Mouse (Mus musculus): Measurements from ENCODE around the gene Bnipl. TPM values are rescaled to one million over a fixed set of nuclear protein-coding genes. Genes with fewer than 3 reads are reported as not detected.

Bnipl gene
- polyA plus RNA-seq, 1 experiment from 2014 or later, result 0.79 TPM

DNA sequence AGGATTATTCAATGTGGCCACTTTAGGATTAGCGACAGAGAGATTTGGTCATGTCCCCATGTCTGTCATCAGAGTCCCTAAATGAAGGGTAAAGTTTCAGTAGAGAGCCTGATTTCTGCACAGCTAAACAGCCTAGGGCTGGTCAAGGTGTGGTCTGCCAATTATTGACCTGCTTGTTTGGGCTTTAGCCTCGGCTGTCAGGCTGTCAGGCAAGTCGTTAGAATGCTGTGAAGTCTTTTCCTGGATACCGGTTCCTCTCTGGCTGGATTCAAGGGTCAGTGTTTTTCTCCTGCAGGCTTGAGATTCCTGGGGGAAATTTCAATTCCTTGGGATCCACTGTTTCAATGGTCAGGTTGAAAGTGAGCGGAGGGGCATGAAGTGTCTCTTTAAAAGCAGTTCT lies 35.0 kb upstream of the Bnipl start:
- DNase-seq (ENCODE audit: low spot score), result no peak
- Histone ChIP-seq H3K9me3 (replicated peaks) (no peaks in the 10 kb centered on the region), H3K36me3 (peaks cover 27% of the 10 kb centered on the region), H3K4me3 (no peak overlapping the region), H3K27me3 (ENCODE audit: low read depth, poor library complexity, severe bottlenecking) (no peaks in the 10 kb centered on the region), H3K4me1 (peaks cover 22% of the 10 kb centered on the region), H3K27ac (no peak overlapping the region)
- WGBS, result 67% methylated on average over 5 of the region's 5 CpGs

DNA sequence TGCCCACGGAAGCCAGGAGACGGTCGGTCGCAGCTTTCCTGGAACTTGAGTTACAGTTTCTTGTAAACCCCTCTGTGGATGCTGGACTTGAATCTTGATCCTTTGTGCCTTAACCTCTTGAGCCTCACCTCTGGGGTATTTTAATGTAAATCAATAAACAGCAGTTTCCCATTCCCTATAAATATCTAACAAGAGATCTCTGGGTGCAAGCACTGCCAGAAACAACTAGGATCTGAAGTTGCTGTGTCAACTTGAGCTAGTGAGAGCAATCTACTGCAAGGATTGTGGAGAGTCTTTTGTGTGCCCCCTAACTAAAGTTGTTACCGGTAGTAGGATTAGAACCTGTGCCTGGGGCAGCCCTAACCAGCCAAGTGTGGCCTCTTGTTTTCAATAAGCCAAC lies 34.4 kb upstream of the Bnipl start:
- Histone ChIP-seq H3K4me1 (peaks cover 26% of the 10 kb centered on the region), H3K27me3 (ENCODE audit: low read depth, poor library complexity, severe bottlenecking) (no peaks in the 10 kb centered on the region), H3K36me3 (peaks cover 21% of the 10 kb centered on the region), H3K9me3 (replicated peaks) (no peaks in the 10 kb centered on the region), H3K4me3 (no peak overlapping the region), H3K27ac (no peak overlapping the region)
- 96% methylated on average over 5 of the region's 5 CpGs for WGBS
- DNase-seq (ENCODE audit: low spot score), result no peak

DNA sequence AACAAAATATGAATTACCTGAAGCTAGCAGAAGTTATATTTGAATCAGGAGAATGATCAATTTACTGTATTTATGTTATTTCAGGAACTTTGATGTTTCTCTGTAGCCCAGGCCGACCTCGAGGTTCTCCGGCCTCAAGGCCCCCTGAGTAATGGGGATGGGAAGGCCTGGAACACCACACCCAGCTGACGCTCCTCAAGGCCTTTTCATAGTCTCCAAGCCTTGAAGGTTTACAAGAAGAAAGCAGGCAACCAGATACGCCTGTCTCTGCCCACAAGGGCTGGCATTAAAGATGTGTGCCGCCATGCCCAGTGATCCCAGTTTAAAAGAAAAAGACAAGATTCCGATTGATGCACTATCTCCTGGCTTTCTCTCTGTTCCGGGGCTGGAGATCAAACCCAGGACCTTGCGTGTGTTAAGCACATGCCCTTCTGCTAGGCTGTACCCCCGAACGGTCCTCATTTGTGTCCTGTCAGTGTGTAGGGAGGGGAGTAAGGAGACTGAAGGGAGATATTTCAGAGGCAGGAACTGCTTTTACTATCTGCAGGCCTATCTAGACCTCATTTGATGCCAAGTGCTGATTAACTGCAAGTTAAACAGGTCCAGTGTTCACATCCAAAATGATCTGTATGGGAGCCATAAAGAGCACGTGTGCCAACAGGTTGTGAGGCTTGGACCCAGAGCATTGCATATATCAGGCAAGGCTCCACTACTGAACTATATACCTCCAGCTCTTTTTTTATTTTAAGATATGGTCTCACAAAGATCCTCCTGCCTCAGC lies 33.7 kb upstream of the Bnipl start:
- peak overlapping the region; percentile 80 for H3K4me3 ChIP-seq
- H3K27me3 ChIP-seq (ENCODE audit: low read depth, poor library complexity, severe bottlenecking), result no peaks in the 10 kb centered on the region
- peaks cover 26% of the 10 kb centered on the region for H3K4me1 ChIP-seq
- H3K36me3 ChIP-seq, result peaks cover 14% of the 10 kb centered on the region
- no peaks in the 10 kb centered on the region for H3K9me3 ChIP-seq (replicated peaks)
- H3K27ac ChIP-seq, result no peak overlapping the region
- 90% methylated on average over 12 of the region's 12 CpGs for WGBS
- DNase-seq (ENCODE audit: low spot score), result no peak

DNA sequence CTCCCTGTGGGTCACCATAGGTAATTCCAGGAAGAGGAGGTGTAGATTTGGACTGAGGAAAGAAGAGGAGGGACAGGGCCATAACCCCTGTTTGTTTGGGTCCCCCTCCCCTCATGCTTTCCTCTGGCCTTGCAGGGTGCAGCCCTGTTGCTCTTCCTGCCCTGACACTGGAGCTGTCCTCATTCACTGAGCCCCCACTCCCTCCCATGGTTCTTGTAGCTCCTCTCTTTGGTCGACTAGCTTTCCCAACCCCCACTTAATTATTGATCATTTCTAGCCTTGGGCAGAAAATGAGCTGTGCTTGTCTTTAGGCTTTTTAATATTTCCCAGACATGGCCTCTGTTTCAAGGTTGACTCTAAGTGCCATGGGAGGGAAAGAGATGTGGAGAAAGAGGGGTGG lies 33.1 kb upstream of the Bnipl start:
- Histone ChIP-seq H3K36me3 (peaks cover 15% of the 10 kb centered on the region), H3K9me3 (replicated peaks) (no peaks in the 10 kb centered on the region), H3K27me3 (ENCODE audit: low read depth, poor library complexity, severe bottlenecking) (no peaks in the 10 kb centered on the region), H3K4me1 (peaks cover 26% of the 10 kb centered on the region), H3K4me3 (peak overlapping the region; percentile 80), H3K27ac (peak overlapping the region; percentile 95; the same call in 1 of the 2 replicates)
- no peak for DNase-seq (ENCODE audit: low spot score)
- WGBS, result 36% methylated on average over 1 of the region's 1 CpGs

DNA sequence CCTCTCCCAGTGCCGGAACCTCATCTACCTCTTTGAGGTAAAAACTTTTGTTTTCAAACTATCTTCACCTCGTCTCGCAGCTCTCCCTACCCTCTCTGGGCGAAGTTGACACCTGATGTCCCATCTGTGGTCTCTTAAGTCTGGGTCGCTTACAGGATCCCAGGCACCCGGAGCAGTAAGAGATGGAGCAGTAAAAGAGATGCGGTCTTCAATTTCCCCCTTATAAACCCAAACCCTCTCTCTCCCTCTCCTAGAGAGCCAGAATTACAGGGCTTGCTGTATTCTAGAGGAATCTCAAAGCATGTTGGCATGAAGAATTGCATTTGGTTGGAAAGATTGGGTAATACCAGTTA lies 32.6 kb upstream of the Bnipl start:
- WGBS, result under 1% methylated on average over 7 of the region's 7 CpGs
- no peaks in the 10 kb centered on the region for H3K9me3 ChIP-seq (replicated peaks)
- no peak for DNase-seq (ENCODE audit: low spot score)
- H3K4me3 ChIP-seq, result peak overlapping the region; percentile 80
- H3K36me3 ChIP-seq, result peaks cover 14% of the 10 kb centered on the region
- peak overlapping the region; percentile 95 for H3K27ac ChIP-seq
- peaks cover 26% of the 10 kb centered on the region for H3K4me1 ChIP-seq
- no peaks in the 10 kb centered on the region for H3K27me3 ChIP-seq (ENCODE audit: low read depth, poor library complexity, severe bottlenecking)

DNA sequence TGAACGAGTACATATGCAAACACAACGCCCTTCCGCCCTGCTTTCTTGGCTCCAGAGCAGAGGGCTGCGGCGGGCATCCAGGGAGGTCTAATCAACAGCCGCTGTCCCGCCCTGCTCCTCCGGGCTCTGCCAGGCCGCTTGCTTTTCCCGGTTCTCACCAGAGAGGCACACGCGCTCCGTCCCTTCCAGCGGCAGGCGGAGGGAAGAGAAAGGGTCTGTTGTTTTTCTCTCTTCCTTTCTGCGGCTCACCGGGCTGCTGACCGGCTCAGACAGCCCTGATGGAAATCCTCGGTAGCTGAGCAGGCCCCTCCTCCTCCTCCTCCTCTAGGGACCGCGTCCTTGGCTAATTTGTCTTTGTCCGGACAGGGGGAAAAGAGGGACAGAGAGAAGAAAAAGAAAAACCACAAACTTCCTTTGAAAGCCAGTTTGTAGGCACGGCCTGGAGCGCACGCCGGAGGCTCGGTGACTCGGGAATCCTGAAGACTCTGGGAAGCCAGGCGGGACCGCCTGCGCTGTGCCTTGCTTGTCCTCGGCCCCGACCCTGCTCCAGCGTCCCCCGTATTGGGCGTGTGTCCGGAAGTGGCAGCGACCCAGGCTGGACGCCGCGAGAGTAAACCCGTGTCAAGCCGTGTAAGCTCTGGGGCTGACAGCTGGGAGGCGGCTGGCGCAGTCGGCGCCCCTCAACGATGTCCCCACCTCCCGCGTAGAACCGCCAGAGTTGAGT lies 32.0 kb upstream of the Bnipl start:
- H3K36me3 ChIP-seq, result peaks cover 11% of the 10 kb centered on the region
- H3K9me3 ChIP-seq (replicated peaks), result no peaks in the 10 kb centered on the region
- H3K27ac ChIP-seq, result peak overlapping the region; percentile 95
- under 1% methylated on average over 51 of the region's 51 CpGs for WGBS
- peak overlapping the region; percentile 80 for H3K4me3 ChIP-seq
- peaks cover 26% of the 10 kb centered on the region for H3K4me1 ChIP-seq
- DNase-seq (ENCODE audit: low spot score), result peak; percentile 85
- no peaks in the 10 kb centered on the region for H3K27me3 ChIP-seq (ENCODE audit: low read depth, poor library complexity, severe bottlenecking)

DNA sequence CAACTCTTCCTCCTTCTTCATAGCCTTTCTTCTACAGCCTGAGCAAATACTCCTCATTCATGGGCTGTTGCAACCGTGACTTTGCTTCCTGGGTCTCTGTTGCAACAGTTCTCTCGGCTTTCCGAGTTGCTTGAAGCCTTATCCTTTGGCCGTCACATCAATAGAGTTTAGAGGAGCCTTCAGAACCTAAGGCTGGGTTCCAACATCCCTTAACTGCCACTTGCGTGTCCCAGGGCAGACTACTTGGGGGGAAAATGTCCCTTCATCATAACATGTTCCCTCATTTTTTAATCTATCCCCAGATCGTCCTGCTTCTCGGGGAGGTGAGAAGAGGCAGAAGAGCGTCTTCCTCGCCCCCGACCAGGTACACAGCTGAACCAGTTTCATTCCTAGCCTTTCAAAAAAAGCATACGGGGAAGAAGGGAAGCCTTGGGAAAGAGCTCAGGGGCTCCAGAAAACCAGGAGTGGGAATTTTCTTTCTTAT lies 31.4 kb upstream of the Bnipl start:
- WGBS, result under 1% methylated on average over 11 of the region's 11 CpGs
- Histone ChIP-seq H3K4me3 (peak overlapping the region; percentile 80), H3K4me1 (peaks cover 26% of the 10 kb centered on the region), H3K36me3 (peaks cover 8% of the 10 kb centered on the region), H3K27me3 (ENCODE audit: low read depth, poor library complexity, severe bottlenecking) (no peaks in the 10 kb centered on the region), H3K9me3 (replicated peaks) (no peaks in the 10 kb centered on the region), H3K27ac (peak overlapping the region; percentile 95)
- DNase-seq (ENCODE audit: low spot score), result no peak

DNA sequence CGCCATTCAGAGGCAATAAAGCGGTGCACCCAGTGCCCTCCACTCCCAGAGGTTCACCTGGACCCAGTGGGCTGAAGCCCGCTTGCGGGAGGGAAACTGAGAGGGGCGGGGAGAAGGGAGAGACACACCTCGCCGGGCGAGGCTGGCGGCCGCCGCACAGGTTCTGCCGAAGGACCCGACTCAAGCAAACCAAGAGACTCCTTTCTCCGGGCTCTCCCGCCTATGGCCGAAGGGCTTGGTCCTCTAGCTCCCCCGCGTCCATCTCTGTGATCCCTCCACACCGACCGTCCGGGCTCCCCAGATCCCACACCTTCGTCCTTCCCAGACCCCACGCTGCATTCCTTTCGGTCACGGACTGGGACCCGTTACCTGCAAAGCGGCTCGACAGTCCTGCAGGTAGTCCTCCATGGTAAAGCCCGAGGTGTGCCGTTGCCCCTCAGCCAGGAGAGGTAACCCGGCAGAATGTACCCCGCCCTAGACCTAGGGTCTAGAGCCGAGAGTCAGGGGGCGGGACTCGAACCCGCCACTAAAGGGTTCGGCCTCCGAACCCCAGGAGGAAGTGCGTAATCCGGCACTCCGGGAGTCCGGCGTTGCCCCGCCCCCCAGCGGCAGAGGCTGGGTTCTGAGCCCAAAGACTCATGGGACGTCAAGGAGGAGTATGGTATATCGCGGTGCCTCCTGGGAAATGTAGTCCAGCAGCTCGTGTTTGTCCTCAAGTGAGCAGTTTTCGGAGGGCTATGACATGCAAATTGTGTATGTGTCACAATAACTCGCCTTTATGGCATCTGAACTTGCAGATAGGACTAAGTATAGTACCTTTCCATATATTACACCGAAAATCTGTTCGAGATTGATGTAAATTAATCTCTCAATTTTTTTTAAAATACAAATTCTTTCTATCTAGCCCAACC lies 30.5 kb upstream of the Bnipl start, which contains the start of the genes Mindy1 and Prune1:
Mindy1 (plus strand) TSS at position 130 of the 911 bp plus-strand sequence.
Prune1 (minus strand) TSS at position 861 of the 911 bp plus-strand sequence.
- peak within 1 kb of the TSS; percentile 80 for H3K4me3 ChIP-seq
- H3K36me3 ChIP-seq, result peaks cover 9% of the 10 kb centered on the region; the same call in 1 of the 2 replicates
- H3K27ac ChIP-seq, result peak within 1 kb of the TSS; percentile 95
- H3K27me3 ChIP-seq (ENCODE audit: low read depth, poor library complexity, severe bottlenecking), result no peaks in the 10 kb centered on the region
- no peaks in the 10 kb centered on the region for H3K9me3 ChIP-seq (replicated peaks)
- under 1% methylated on average over 53 of the region's 53 CpGs for WGBS
- DNase-seq (ENCODE audit: low spot score), result peak; percentile 97
- H3K4me1 ChIP-seq, result peaks cover 26% of the 10 kb centered on the region

DNA sequence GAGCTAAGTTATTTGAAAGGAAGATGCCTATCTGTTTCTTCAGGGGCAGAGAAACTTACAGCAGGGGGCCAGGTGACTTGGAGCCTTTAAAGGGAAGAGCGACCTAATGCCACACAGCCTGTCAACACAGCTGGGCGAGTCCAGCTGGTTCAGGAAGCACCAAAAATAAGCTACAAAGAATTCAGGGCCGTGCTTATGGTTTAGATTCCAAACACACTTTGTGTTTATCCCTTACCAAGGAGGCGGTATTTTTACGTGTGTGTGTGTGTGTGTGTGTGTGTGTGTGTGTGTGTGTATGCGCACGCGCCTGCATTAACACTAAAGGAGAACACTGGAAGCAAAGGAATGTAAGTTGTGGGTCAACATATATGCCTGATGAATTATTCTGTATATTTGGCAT lies 29.8 kb upstream of the Bnipl start:
- WGBS, result 24% methylated on average over 8 of the region's 8 CpGs

DNA sequence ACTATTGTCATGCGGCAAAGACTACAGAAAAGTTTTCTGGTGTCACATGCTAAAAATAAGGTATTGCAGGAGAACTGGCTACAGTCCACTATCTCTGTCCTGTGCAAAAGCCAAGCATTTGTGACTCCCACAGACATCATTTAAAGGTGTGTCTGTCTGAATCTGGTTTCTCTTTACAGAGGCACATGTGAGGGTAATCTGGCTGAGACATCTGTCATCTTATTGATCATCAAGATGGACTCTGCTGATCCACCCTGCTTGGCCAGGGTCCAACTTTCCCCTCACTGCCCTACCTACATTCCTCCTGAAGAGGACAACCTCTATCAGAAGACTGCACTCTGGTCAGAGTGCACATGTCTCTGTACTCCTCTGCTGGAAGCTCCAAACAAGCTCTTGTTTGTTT lies 26.2 kb upstream of the Bnipl start:
- no peak overlapping the region for H3K4me3 ChIP-seq
- peaks cover 25% of the 10 kb centered on the region for H3K36me3 ChIP-seq
- peaks cover 8% of the 10 kb centered on the region for H3K4me1 ChIP-seq
- 88% methylated on average over 1 of the region's 1 CpGs for whole genome bisulfite sequencing
- H3K27ac ChIP-seq, result no peak overlapping the region
- H3K27me3 ChIP-seq (ENCODE audit: low read depth, poor library complexity, severe bottlenecking), result no peaks in the 10 kb centered on the region
- DNase-seq (ENCODE audit: low spot score), result no peak
- no peaks in the 10 kb centered on the region for H3K9me3 ChIP-seq (replicated peaks)

More for the DNA sequence above, 29.8 kb upstream of the Bnipl start:
- peaks cover 9% of the 10 kb centered on the region; the same call in 1 of the 2 replicates for H3K36me3 ChIP-seq
- H3K27me3 ChIP-seq (ENCODE audit: low read depth, poor library complexity, severe bottlenecking), result no peaks in the 10 kb centered on the region
- peak; percentile 44 for DNase-seq (ENCODE audit: low spot score)
- H3K9me3 ChIP-seq (replicated peaks), result no peaks in the 10 kb centered on the region
- H3K4me3 ChIP-seq, result peak overlapping the region; percentile 80
- H3K27ac ChIP-seq, result peak overlapping the region; percentile 95
- H3K4me1 ChIP-seq, result peaks cover 26% of the 10 kb centered on the region

DNA sequence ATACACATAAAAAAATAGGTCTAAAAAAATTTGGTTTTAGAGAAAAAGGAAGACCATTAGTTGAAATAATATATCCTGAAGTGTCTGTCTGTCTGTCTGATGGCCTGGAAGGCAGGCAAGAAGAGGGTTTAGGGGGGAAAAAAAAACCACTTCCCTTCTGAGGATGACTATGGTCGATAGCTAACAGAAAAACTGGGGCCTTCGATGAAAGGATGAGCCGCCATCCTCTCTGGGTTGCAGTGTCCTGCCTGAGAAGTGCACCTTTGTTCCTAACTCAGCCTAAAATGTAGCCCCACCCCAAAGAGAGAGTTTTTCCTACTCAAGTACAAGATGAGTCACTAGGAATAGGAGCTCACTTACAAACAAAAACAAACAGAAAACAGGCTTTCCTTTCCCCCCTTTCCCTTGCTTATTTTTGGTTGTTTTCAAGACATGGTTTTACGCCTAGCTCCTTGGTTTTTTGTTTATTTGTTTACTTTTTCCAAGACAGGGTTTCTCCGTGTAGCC lies 25.5 kb upstream of the Bnipl start:
- no peaks in the 10 kb centered on the region for H3K9me3 ChIP-seq (replicated peaks)
- peaks cover 28% of the 10 kb centered on the region for H3K36me3 ChIP-seq
- H3K27ac ChIP-seq, result no peak overlapping the region
- H3K4me1 ChIP-seq, result peaks cover 4% of the 10 kb centered on the region
- no peak for DNase-seq (ENCODE audit: low spot score)
- H3K27me3 ChIP-seq (ENCODE audit: low read depth, poor library complexity, severe bottlenecking), result no peaks in the 10 kb centered on the region
- no peak overlapping the region for H3K4me3 ChIP-seq
- 67% methylated on average over 5 of the region's 5 CpGs for WGBS

DNA sequence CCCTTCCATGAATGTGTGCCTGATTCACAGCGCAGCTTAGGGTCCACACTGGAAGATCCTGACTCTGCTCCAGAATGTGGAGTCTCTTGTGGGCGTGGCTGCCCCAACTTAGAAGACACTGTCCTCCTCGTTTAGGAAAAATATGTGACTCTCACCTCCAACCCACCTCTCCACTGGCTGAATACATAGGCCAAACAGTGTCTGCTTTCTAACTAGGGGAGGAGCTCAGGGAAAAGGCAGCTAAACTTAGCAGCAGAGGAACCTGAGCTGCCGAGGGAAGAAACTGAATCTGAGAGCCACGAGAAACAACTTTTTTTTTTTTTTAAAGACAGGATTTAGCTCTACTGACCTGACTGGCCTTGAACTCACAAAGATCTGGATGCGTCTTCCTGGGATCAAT lies 24.2 kb upstream of the Bnipl start:
- Histone ChIP-seq H3K4me3 (no peak overlapping the region), H3K36me3 (peaks cover 29% of the 10 kb centered on the region), H3K4me1 (no peaks in the 10 kb centered on the region), H3K27me3 (ENCODE audit: low read depth, poor library complexity, severe bottlenecking) (no peaks in the 10 kb centered on the region), H3K27ac (no peak overlapping the region), H3K9me3 (replicated peaks) (no peaks in the 10 kb centered on the region)
- no peak for DNase-seq (ENCODE audit: low spot score)
- WGBS, result 76% methylated on average over 6 of the region's 6 CpGs

Data from limb, embryonic 10.5 days (tissue).